Mouse (Mus musculus) erythroblast, adult 5-6 weeks (primary cell): Measurements from ENCODE around the gene Shkbp1. TPM values are rescaled to one million over a fixed set of nuclear protein-coding genes. Genes with fewer than 3 reads are reported as not detected.

Experiments
- ATAC-seq: replicated peaks from 2 replicates; pipeline ENCODE4 v1.8.0; 2016; ENCODE audit warnings: moderate number of reproducible peaks, mild to moderate bottlenecking, moderate TSS enrichment, inconsistent platforms; ENCODE audit not compliant: poor library complexity, low FRiP score, severe bottlenecking
- total RNA-seq, 2 experiments: library from RNA; stranded (forward) in 1 of 2; stranded (reverse) in 1 of 2; fragments of 150-400 nt in 1 of 2; fragments of 200-764, 138-1000 nt in 1 of 2; gene quantifications; 2 replicates each; pipeline versions ENCODE4 v1.2.3 to v1.2.4; 2015 to 2017; ENCODE audit warnings: low replicate concordance in 2 of 2

Shkbp1 gene
- total RNA-seq, 2 experiments from 2014 or later = 3.4 to 13.3 TPM

DNA sequence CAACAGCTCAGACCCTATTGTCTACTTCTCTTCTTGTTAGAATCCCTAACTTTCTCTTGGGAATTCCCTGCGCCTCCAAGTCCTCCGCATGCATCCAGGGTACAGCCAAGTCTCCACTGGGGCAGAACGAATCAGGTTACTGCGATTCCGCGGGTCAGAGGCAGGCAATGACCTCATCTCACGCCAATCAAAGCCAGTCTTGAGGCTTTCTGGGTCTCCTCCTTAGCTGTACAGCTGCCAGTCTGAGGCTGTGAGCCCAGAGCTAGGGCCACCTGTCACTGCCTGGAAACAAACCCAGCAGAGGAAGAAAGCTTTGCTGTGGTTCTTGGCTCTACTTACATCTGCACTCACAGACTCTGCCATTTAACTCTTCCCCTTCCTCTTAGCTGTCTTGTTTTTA is 39.9 kb downstream of the Shkbp1 start:
- ATAC-seq = no peak

DNA sequence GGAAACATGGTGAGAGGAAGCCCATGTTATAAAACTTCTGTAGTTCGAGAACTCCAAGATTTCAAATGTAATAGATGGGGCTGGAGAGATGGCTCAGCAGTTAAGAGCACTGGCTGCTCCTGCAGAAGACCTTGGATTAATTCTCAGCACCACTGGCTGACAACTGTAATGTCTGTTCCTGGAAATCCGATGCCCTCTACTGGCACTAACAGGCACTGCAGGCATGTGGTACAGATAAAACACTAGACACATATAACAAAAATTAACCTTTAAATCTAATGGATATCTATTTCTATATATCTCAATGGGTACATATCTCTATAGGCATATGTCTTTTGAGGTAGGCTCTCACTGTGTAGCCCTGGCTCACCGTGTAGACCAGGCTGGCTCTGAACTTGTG is 41.4 kb downstream of the Shkbp1 start:
- no peak for ATAC-seq

DNA sequence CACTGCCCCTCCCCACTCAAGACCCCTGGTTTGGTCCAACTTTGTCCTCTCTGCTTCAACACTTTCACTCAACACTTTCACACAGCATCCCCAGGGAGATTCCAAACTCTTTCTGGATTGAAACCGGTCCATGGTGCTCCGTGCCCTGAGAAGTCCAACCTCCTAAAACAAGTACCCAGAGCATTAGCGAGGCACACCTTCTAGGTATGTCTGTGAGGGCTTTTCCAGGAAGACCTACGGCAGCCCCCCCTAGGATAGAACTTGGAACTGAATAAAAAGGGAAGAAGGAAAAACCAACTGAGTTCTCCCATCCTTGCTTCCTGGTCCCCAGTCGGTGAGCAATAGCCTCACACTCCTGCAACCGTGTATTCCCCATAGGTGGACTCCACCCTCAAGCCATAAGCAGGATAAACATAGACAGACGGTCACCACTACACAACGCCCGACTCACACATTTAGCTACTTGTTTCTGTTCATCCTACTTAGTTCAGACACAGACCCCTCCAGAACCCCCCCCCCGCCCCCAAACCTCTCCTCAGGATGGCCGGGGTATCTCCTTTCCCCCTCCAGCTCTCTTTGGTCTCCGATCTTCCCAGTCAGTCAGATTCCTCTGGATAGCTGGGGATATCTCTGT is 44.1 kb downstream of the Shkbp1 start:
- ATAC-seq = no peak

DNA sequence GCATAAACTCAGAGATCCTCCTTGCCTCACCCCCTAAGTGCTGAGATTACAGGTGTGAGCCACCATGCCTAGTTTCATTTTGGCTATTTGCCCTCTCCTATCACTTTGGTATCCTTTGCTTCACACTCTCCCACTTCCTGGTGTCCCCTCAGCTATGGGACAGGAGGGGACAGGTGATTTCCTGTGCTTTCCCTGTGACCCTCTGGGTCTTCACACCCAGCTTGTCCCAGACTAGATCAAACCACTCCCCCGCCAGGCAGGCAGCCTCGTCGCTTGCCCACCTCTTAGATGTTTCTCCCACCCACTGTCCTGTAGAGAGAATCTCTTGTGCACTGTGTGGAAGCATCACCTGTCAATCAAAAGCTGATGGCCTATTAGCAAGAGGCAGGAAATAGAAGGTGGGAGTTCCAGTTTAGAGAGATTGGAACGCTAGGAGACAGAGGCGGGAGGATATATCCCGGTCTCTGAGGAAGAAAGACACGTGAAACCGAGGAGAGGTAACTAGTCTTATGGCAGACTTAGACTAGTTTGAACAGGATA is 44.8 kb downstream of the Shkbp1 start:
- no peak for ATAC-seq

DNA sequence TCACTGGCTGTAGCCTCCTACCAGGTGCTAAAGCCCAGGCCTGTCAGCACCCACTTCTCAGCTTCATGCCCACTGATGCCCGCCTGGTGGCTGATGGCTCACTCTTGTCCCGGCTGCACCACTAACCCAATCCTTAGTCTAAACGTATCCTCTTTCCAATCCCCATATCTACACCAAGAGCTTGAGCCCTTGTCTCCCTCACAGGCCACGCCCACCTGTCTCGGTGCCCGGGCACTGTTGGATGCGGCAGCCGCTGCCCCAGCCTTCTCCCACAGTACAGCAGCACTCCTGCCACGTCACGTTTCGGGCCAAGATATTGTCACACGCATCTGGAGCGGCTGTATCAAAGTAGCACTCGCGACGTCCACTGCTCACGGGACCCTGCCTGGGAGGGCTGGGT is 45.5 kb downstream of the Shkbp1 start:
- 0 out of 2 replicates have a peak, but pooled peaks have one; percentile 21 for ATAC-seq

DNA sequence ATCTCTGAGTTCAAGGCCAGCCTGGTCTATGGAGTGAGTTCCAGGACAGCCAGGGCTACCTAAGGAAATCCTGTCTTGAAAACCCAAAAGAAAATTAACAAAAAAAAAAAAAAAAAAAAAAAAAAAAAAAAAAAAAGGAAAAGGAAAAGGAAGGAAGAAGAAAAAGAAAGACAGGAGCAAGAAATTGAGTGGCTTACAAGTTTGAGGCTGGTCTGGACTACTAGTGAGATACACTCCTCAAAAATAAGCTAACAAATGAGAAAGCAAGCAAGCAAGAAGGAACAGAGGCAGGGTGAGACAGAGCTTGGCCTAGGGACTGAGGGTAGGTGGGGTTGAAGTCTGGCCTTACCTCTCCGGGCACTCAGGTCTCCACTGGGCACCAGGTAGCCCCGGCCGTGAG is 46.0 kb downstream of the Shkbp1 start:
- ATAC-seq = no peak

DNA sequence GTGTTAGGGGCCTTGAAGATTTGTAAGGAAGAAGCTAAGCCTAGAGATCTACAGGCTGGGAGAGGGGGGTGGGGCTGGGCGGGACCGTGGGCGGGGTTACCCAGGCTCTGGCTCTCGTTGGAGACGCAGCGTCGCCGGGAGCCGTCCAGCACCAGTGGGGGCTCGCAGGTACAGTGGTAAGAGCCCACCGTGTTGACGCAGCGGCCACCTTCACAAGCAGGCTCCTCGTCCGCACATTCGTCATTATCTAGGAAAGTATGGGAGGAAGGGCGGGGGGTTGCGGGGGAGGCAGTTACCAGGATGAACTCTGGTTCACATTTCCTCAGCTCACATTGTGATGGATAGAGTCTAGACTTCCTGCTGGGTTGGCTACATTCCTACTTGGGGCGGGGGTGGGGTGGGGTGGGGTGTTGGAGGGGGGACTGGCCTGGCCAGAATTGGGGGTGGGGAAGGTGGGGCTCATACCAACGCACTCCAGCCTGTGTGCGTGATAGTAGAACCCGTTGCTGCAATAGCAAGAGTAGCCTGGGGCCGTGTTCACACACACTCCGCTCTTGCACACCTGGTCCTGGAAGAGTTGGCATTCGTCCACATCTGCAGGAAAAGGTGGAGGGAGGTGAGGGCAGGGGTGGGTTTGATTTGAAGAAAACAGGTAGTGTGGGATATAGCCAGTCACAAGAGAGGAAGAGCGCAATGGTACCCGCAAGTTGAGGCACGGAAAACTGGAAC is 46.8 kb downstream of the Shkbp1 start:
- ATAC-seq = no peak

DNA sequence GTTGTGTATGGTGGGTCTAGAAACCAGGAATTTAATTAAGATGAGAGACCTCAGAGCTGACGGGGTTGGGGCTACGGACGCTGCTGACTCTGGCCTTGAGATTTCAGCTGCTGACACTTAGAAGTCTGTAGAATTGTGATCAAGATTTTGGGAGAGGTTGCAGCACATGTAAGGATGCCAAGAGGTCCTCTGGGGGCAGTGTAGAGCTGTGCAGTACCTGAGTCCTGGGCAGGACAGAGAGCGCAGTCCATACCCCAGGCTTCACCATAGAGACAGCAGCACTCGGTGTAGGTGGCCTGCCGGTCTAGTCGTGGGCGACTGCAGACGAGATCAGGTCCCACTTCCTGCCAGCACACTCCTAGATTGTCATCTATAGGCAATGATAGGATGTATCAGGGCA is 48.3 kb downstream of the Shkbp1 start:
- no peak for ATAC-seq

DNA sequence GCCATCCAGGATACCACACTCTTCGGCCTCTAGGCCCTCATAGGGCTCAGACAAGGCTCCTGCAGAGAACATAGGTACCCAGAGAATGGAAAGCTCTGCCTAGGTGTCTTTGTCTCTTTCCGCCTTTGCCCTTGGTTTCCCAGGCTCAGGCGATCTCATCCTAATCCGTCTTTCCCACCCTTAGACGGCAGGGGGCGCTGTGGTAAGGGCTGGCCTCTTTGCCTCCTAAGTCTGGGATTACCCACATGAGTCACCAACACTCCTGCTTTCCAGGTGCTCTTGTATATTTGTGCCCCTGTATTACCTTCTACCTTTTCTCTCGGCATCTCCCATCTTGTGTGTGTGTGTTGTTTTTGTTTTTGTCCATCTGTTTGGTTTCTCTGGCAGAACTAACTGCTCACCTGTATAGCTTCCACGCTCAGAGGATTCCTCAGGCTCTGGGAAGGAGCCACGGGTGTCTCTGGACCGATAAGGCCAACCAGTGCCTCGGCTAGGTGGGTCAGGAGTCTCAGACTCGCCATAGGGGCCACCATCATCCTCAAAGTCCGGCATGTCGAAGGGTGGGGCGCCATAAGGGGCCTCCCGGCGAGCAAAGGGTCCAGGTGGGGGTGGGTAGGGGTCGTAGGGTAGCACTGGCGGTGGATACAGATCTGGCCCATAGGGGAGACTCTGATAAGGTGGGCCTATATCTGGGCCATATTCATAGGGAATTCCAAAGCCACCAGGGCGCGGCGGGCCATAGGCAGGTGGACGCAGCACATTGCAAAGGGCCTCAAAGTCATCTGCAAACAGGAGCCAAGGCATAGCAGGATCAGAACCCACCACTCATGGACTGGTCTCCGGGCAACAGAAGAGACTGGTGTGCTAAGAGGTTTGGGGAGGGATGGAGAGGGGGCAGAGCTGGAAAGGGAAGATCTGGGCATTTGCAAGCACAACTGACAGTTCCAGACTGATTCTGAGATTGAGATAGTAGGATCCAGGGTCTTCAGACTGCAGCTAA is 49.4 kb downstream of the Shkbp1 start:
- peak; percentile 29; the same call in 1 of the 2 replicates for ATAC-seq

DNA sequence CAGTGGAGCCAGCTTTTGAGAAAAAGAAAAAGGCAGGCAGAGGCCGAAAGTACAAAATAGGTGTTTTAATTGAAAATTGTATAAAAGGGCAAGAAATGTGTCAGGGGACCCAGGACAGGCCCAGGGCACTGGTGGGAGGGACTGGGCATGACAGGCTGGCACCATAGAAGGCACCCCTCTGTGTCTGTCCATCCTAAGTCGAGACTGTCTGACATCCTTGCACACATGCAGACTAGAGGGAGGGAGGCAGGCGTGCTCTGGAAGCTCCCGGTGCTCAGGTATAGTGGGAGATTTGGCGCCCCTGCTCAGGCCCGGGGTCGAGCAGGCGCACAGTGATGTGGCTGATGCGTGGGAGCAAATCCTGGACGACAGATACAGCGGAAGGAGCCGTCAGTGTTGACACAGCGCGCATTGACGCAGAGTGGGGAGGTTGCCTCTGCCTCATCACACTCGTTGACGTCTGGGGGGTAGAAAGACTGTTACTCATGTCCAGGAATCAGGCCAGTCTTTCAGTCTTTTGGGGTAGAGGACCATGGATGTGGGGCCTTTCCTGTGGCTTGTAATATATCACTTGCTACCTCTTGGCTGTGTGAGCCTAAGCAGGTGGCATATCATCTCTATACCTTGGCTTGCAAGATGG is 50.6 kb downstream of the Shkbp1 start:
- no peak for ATAC-seq

DNA sequence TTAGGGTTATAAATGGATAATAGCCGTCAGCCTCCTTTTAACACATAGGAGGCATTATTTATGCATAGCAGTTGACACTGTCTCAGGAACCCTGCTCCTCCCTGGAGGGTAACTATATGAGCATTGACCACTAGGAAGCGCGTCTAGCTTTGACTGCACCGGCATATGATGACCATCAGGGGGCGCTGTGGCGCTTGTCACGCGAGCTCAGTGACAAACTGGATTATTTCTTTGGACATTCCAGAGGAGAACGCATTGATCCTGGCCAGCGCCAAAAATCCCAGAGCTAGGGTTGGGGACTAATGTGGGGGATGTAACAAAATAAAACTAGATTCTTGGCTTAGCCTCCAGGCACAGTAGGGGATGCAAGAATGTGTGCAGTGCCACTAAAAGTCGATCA is 53.6 kb downstream of the Shkbp1 start:
- peak; percentile 68 for ATAC-seq

DNA sequence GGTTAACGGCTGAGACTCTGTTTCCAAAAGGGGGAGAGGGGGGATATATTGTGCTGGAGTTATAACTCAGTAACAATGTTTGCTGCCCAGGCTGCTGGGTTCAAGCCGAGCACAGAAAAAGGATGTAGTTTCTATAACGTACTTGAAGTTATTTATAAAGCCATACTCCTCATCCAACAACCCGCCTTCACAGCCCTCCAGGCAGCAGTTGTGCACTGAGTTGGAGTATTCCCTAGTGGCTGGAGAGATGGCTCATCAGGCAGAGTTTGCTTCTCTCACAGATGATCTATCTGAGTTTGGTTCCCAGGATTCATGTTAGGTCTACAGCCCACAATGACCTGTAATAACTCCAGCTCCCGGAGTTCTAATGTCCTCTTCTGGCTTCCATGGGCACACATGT is 55.0 kb downstream of the Shkbp1 start:
- ATAC-seq = no peak

DNA sequence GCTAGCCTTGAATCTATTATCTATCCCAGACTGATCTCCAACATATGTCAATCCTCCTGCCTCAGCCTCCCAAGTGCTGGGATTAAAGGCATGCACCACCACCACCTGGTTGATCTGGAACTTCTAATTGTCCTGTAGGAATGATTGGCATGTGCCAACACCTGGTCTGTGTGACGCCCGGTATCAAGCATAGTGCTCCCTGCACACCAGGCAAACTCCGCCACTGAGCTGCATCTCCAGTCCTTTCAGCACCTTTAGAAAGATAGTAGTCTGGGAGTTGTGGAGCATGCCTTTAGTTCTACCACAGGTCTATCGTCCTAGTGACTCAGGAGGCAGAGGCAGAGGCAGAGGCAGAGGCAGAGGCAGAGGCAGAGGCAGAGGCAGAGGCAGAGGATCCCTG is 55.5 kb downstream of the Shkbp1 start:
- no peak for ATAC-seq

DNA sequence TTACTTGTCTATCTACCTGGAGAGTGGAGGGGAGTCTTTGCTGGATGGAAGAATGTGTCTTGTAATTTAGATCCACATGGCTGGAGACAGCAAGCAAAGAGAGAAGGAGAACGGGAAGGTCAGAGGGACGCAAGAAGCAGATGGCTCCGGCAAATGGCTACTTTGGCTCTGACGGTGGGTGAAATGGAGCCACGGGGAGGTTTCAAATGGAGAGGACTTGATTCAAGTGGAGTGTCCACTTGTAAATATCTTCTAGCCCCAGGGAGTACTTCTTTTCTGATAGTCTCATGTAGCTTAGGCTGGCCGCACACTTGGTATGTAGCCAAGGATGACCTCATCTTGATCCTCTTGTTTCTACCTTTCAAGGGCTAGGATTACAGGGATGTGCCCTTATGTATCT is 57.0 kb downstream of the Shkbp1 start:
- no peak for ATAC-seq

DNA sequence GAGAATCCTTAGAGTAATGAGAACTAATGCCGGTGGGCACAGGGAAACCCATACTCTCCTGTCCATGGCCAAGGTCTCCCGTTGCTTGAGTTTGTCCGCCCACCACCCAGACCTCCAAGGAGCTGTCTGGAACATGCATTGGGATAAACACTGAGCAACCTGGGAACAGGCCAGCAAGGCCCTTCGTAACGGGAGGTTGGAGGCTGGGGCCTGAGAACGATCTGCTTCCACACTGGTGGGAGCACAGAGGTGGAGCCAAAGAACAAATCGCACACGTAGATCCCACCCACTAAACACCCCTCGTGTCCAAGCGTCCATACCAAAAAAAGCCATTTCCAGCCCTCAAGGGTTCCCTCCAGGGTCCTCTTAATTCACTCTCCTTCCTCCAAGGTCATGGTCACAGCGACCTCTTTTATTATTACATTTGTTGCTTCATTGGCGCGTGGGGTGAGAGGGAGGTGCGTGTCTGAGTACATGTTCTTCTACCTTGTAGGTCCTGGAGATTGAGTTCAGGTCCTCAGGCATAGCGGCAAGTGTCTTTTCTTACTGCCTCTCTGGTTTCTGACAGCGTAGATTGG is 57.7 kb downstream of the Shkbp1 start:
- no peak for ATAC-seq

DNA sequence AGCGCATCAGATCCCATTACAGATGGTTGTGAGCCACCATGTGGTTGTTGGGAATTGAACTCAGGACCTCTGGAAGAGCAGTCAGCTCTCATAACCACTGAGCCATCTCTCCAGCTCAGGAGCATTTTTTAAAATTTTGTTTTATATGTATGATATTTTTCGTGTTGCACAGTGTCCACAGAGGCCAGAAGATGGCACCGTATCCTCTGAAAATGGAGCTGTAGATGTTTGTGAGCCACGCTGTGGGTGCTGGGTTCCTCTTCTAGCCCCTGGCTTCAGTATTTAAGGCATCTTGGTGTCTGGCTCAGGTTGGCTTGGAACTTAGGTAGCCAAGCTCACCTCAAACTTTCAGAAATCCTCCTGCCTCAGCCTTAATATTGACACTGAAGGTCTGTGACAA is 59.3 kb downstream of the Shkbp1 start:
- ATAC-seq = no peak

DNA sequence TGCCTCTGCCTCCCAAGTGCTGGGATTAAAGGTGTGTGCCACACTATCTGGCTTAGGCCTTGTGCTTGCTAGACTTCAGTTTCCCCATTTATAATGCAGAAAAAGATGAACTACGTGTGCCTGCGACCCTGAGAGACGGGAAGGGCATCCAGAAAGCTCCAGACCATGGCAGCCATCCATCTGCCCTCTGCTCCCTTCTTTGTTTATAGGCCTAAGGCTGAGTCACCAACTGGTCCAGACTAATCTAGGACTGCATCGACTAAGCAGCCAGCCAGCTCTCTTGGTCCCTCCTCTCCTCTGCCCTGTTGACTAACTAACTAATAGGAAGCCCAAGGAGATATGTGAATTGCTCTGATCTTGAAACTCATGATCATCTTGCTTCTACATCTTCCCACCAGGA is 59.9 kb downstream of the Shkbp1 start:
- no peak for ATAC-seq
